8 mouse cellular contexts compared by ENCODE assay signal in genomic region chr7:141902269-141902729, GRCm38 (mm10). TPM values are rescaled to one million over a fixed set of nuclear protein-coding genes. Genes with fewer than 3 reads are reported as not detected.
DNase-seq lines count a peak whose midpoint lies in the region; ATAC-seq and TF ChIP-seq lines count a peak whose summit lies in the region.

No protein-coding gene starts in this region.

- no peaks in the 10 kb centered on the region for H3K9me3 ChIP-seq in G1E (replicated peaks)
- no peaks in the 10 kb centered on the region for H3K9me3 ChIP-seq in forebrain, embryonic 16.5 days (ENCODE audit: control insufficient read depth, low read length)
- H3K9me3 ChIP-seq in lung, embryonic 14.5 days (ENCODE audit: low read depth, low read length), result no peaks in the 10 kb centered on the region

- H3K9ac ChIP-seq in forebrain, embryonic 16.5 days (replicated peaks; ENCODE audit: low read depth, low read length), result peak overlapping the region; percentile 92
- H3K9ac ChIP-seq in lung, embryonic 14.5 days, result peak overlapping the region; percentile 92

- ATAC-seq in G1E (ENCODE audit: extremely low read depth, insufficient number of reproducible peaks, low FRiP score, poor library complexity, severe bottlenecking), result peak; percentile 89
- peak; percentile 97 for ATAC-seq in forebrain, embryonic 16.5 days
- peak; percentile 97 for ATAC-seq in lung, embryonic 14.5 days (ENCODE audit: insufficient read depth)

- H3K27ac ChIP-seq in forebrain, embryonic 16.5 days (ENCODE audit: low read length), result peak overlapping the region; percentile 67
- H3K27ac ChIP-seq in layer of hippocampus, adult 2 months, result peak overlapping the region; percentile 98
- H3K27ac ChIP-seq in lung, embryonic 14.5 days (ENCODE audit: low read depth), result peak overlapping the region; percentile 58; the same call in 1 of the 2 replicates
- peak overlapping the region; percentile 73 for H3K27ac ChIP-seq in olfactory bulb, adult 2 months (ENCODE audit: insufficient read depth, low read depth, low read length)
- H3K27ac ChIP-seq in thymus, adult 2 months (ENCODE audit: control insufficient read depth, insufficient read depth, low read length), result peak overlapping the region; percentile 26; the same call in 1 of the 2 replicates

- H3K27me3 ChIP-seq in G1E (ENCODE audit: insufficient read depth, low read length), result no peaks in the 10 kb centered on the region
- no peaks in the 10 kb centered on the region; the same call in 1 of the 2 replicates for H3K27me3 ChIP-seq in forebrain, embryonic 16.5 days (replicated peaks; ENCODE audit: control insufficient read depth, insufficient read depth, low read length)
- H3K27me3 ChIP-seq in lung, embryonic 14.5 days (ENCODE audit: insufficient read depth, low read length), result 0 out of 2 replicates have a peak, but pooled peaks cover 3% of the 10 kb centered on the region
- no peaks in the 10 kb centered on the region; the same call in 1 of the 2 replicates for H3K27me3 ChIP-seq in thymus, adult 2 months (ENCODE audit: control insufficient read depth, insufficient read depth, low read length)

- H3K36me3 ChIP-seq in G1E (replicated peaks), result peaks cover 23% of the 10 kb centered on the region
- H3K36me3 ChIP-seq in forebrain, embryonic 16.5 days (ENCODE audit: control insufficient read depth, insufficient read depth), result no peaks in the 10 kb centered on the region
- no peaks in the 10 kb centered on the region for H3K36me3 ChIP-seq in lung, embryonic 14.5 days (ENCODE audit: insufficient read depth)
- no peaks in the 10 kb centered on the region for H3K36me3 ChIP-seq in thymus, adult 2 months (ENCODE audit: control insufficient read depth, insufficient read depth, low read length)

- DNase-seq in G1E (ENCODE audit: low spot score), result peak; percentile 97
- DNase-seq in cerebellum, adult 18-20 months, result peak; percentile 100
- peak; percentile 100 for DNase-seq in heart, postnatal 36 days
- peak; percentile 99 to 100 for DNase-seq in layer of hippocampus, adult 2 months (ENCODE audit: low spot score in 2 of 2)
- DNase-seq in lung, embryonic 14.5 days, result peak; percentile 100
- DNase-seq in thymus, adult 2 months, result peak; percentile 100

- H3K4me1 ChIP-seq in G1E (ENCODE audit: insufficient read depth, low read depth, low read length), result peaks cover 35% of the 10 kb centered on the region
- peaks cover 26% of the 10 kb centered on the region for H3K4me1 ChIP-seq in forebrain, embryonic 16.5 days (replicated peaks; ENCODE audit: control insufficient read depth, insufficient read depth, low read length)
- peaks cover 13% of the 10 kb centered on the region for H3K4me1 ChIP-seq in lung, embryonic 14.5 days (ENCODE audit: insufficient read depth)
- H3K4me1 ChIP-seq in olfactory bulb, adult 2 months (ENCODE audit: control insufficient read depth, insufficient read depth, low read length), result peaks cover 5% of the 10 kb centered on the region; the same call in 1 of the 2 replicates
- H3K4me1 ChIP-seq in thymus, adult 2 months (replicated peaks; ENCODE audit: control insufficient read depth, insufficient read depth, low read length), result peaks cover 11% of the 10 kb centered on the region

- TF ChIP-seq POLR2A in olfactory bulb, adult 2 months (IDR thresholded peaks at IDR 0.05; ENCODE audit: insufficient read depth, low read depth, low read length), result peak; percentile 72
- TF ChIP-seq POLR2A in thymus, adult 2 months (IDR thresholded peaks at IDR 0.05; ENCODE audit: control insufficient read depth, extremely low read depth, insufficient read depth, low read length, poor library complexity), result peak; percentile 79

- peak overlapping the region; percentile 93 for H3K4me2 ChIP-seq in forebrain, embryonic 16.5 days (ENCODE audit: low read length)
- H3K4me2 ChIP-seq in lung, embryonic 14.5 days, result peak overlapping the region; percentile 82

- intact Hi-C loops in heart, postnatal 36 days (cut with DNase I), result loop anchor here (2.0 to 5.0 kb wide), 2 partner anchors 135 to 193 kb away; partner anchors contain the start of gene Dusp8

- under 1% methylated on average over 41 of the region's 44 CpGs for WGBS in forebrain, embryonic 16.5 days
- under 1% methylated on average over 44 of the region's 44 CpGs for WGBS in lung, embryonic 14.5 days
- WGBS in olfactory bulb, adult 2 months, result under 1% methylated on average over 44 of the region's 44 CpGs
- under 1% methylated on average over 44 of the region's 44 CpGs for WGBS in thymus, adult 2 months

- peak overlapping the region; percentile 88 for H3K4me3 ChIP-seq in G1E (ENCODE audit: low read depth, low read length)
- H3K4me3 ChIP-seq in forebrain, embryonic 16.5 days (replicated peaks; ENCODE audit: low read length), result peak overlapping the region; percentile 81
- peak overlapping the region; percentile 92 for H3K4me3 ChIP-seq in layer of hippocampus, adult 2 months
- H3K4me3 ChIP-seq in lung, embryonic 14.5 days (ENCODE audit: low read depth, low read length), result peak overlapping the region; percentile 78
- H3K4me3 ChIP-seq in olfactory bulb, adult 2 months (ENCODE audit: insufficient read depth, low read depth, low read length), result peak overlapping the region; percentile 76
- peak overlapping the region; percentile 82 for H3K4me3 ChIP-seq in thymus, adult 2 months (ENCODE audit: control insufficient read depth, insufficient read depth, low read length)

- no peak for TF ChIP-seq CTCF in G1E (IDR thresholded peaks at IDR 0.05; ENCODE audit: low read depth, low read length)
- no peak for TF ChIP-seq CTCF in layer of hippocampus, adult 2 months (conservative IDR thresholded peaks at IDR 0.05)
- TF ChIP-seq CTCF in lung, embryonic 14.5 days (IDR thresholded peaks at IDR 0.05; ENCODE audit: low read depth), result no peak
- TF ChIP-seq CTCF in olfactory bulb, adult 2 months (IDR thresholded peaks at IDR 0.05; ENCODE audit: insufficient read depth, low read depth, low read length), result no peak
- TF ChIP-seq CTCF in thymus, adult 2 months (IDR thresholded peaks at IDR 0.05; ENCODE audit: borderline replicate concordance, control insufficient read depth, extremely low read depth, insufficient read depth, low read length, poor library complexity), result peak; percentile 69; the same call in 1 of the 2 replicates

RNA-seq across cellular contexts. Expression of gene Tollip, which starts 16.0 kb away (rescaled TPM):
- total RNA-seq in G1E (2014; fragmentation: Nextera tagmentation) (49.4 and 55.5 TPM in 2 replicates), G1E (2017) (51.9 and 52.6 TPM in 2 replicates)
- 53.6 and 62.7 TPM in 2 replicates for polyA plus RNA-seq in G1E (2012)
- polyA plus RNA-seq in forebrain, embryonic 16.5 days (2015; fragmentation: Nextera tagmentation; extraction: Ambion mirVana), result 96.0 and 101 TPM in 2 replicates
- 10 to 100 TPM; 54.6 to 58.0 TPM for total RNA-seq in heart, postnatal 36 days (2021)
- total RNA-seq in layer of hippocampus, adult 2 months (2021), result 100 to 1,000 TPM; 112 to 123 TPM
- polyA plus RNA-seq in lung, embryonic 14.5 days (2014; fragmentation: Nextera tagmentation; extraction: Ambion mirVana), result 50.3 and 54.5 TPM in 2 replicates
- not detected in 2 replicates for polyA plus RNA-seq in olfactory bulb, adult 2 months (2012; ENCODE audit: insufficient read depth, insufficient read length, low replicate concordance, missing spikeins)
- polyA plus RNA-seq in thymus, adult 2 months (2012; rRNA removed), result 131 and 134 TPM in 2 replicates

RNA-seq across cellular contexts. Expression of gene Brsk2, which starts 47.3 kb away (rescaled TPM):
- total RNA-seq in G1E (2014; fragmentation: Nextera tagmentation) (not detected in 2 replicates), G1E (2017) (0.05 TPM in 1 of 2 replicates, not detected in the other)
- polyA plus RNA-seq in G1E (2012), result not detected in 2 replicates
- polyA plus RNA-seq in forebrain, embryonic 16.5 days (2015; fragmentation: Nextera tagmentation; extraction: Ambion mirVana), result 22.7 and 26.5 TPM in 2 replicates
- total RNA-seq in heart, postnatal 36 days (2021), result under 1 TPM; 0.19 to 0.25 TPM
- 100 to 1,000 TPM; 175 to 181 TPM for total RNA-seq in layer of hippocampus, adult 2 months (2021)
- polyA plus RNA-seq in lung, embryonic 14.5 days (2014; fragmentation: Nextera tagmentation; extraction: Ambion mirVana), result 0.81 and 0.88 TPM in 2 replicates
- not detected in 2 replicates for polyA plus RNA-seq in olfactory bulb, adult 2 months (2012; ENCODE audit: insufficient read depth, insufficient read length, low replicate concordance, missing spikeins)
- 0.27 and 0.40 TPM in 2 replicates for polyA plus RNA-seq in thymus, adult 2 months (2012; rRNA removed)

Comparison
In these comparisons a context has a peak if more than half of its experiments do, and no peak if none do; other contexts are left out.
1. Peak in every context shown above with its lines: DNase-seq, ATAC-seq, H3K4me3 ChIP-seq and H3K27ac ChIP-seq.
2. H3K27ac ChIP-seq: peak in every context shown above with its lines; median percentile 98 in layer of hippocampus, adult 2 months; 73 in olfactory bulb, adult 2 months; 67 in forebrain, embryonic 16.5 days; 58 in lung, embryonic 14.5 days; 26 in thymus, adult 2 months.
3. RNA of gene Brsk2, which starts 47.3 kb away (polyA plus RNA-seq): 22.7 to 26.5 TPM in forebrain, embryonic 16.5 days; 0.81 to 0.88 TPM in lung, embryonic 14.5 days, 0.27 to 0.40 TPM in thymus, adult 2 months, not detected in G1E and not detected in olfactory bulb, adult 2 months; every median in the first group is over 10 times any median in the second.